Comparison of ENCODE assay signal across 9 mouse cellular contexts in the genomic region with DNA sequence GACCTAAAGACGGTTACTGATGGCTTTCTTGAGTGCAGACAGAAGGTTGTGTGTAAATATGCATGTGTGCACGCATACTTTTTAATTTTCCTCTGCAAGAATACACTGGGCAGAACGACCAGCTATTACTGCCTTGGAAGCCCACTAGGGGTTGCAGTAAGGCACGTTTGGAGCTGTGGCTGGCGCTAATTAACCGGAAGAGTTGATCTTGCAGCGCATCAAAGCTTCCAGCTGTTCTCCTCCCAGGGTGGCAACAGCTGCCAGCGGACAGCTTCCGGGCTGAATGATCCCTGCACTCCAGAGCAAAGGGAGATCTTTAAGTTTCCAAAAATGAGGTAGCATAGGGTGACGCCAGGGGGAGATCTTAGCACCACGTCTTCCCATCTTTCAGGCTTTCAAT. TPM values are rescaled to one million over a fixed set of nuclear protein-coding genes. Genes with fewer than 3 reads are reported as not detected.
A peak's percentile ranks its signal among the peaks of the same experiment; 100 is the strongest.
DNase-seq lines count a peak whose midpoint lies in the region.
"Had no signal": no experiment of that assay in that cellular context is flagged by ENCODE, and none has a peak within 500 bp of the region (broad histone marks: within the 10 kb centered on the region; RNA-seq: fewer than 3 reads in every experiment).

No protein-coding gene starts in this region.

- no peak overlapping the region for H3K27ac ChIP-seq in heart, embryonic 10.5 days
- H3K27ac ChIP-seq: liver, embryonic 14.5 days had no signal

- H3K27me3 ChIP-seq in heart, embryonic 10.5 days (ENCODE audit: insufficient read depth, poor library complexity, severe bottlenecking), result peaks cover 23% of the 10 kb centered on the region

- H3K9me3 ChIP-seq in heart, embryonic 10.5 days, result no peaks in the 10 kb centered on the region

- DNase-seq in heart, embryonic 10.5 days (ENCODE audit: low spot score), result no peak
- no peak for DNase-seq in heart, postnatal 4 days
- peak; percentile 41 to 48 for DNase-seq in right cerebral cortex, postnatal 10 days (ENCODE audit: low spot score in 2 of 2)
- DNase-seq in right cerebral cortex, postnatal 36 days (ENCODE audit: low spot score in 2 of 2), result no peak
- peak; percentile 3 to 13 for DNase-seq in layer of hippocampus, postnatal 25 days (ENCODE audit: extremely low spot score in 1 of 2, low spot score in 1 of 2)
- peak; percentile 13 for DNase-seq in right cerebral cortex, postnatal 4 days
- DNase-seq in lung, adult 18-20 months, result no peak
- no peak for DNase-seq in kidney, postnatal 10 days

- peak overlapping the region; percentile 52 for H3K4me3 ChIP-seq in heart, embryonic 10.5 days

- H3K4me1 ChIP-seq in heart, embryonic 10.5 days, result no peaks in the 10 kb centered on the region

- WGBS in heart, embryonic 10.5 days, result 8% methylated on average over 11 of the region's 11 CpGs

- no peaks in the 10 kb centered on the region for H3K36me3 ChIP-seq in heart, embryonic 10.5 days

RNA-seq across cellular contexts. Expression of gene Tenm1, which starts 1.7 kb away (rescaled TPM):
- polyA plus RNA-seq in heart, embryonic 10.5 days (2016; fragmentation: Nextera tagmentation; extraction: Ambion mirVana), result 0.05 and 0.09 TPM in 2 replicates
- total RNA-seq in heart, postnatal 4 days (2021), result not detected
- 10 to 100 TPM; 38.5 to 47.0 TPM for total RNA-seq in layer of hippocampus, postnatal 25 days (2021)

Comparison
In these comparisons a context has a peak if more than half of its experiments do, and no peak if none do; other contexts are left out.
1. DNase-seq: peak in right cerebral cortex, postnatal 10 days (2 of 2), layer of hippocampus, postnatal 25 days (2 of 2) and right cerebral cortex, postnatal 4 days (single experiment); none in heart, embryonic 10.5 days (single experiment), heart, postnatal 4 days (single experiment), right cerebral cortex, postnatal 36 days (0 of 2), lung, adult 18-20 months (0 of 2) and kidney, postnatal 10 days (single experiment).
2. RNA of gene Tenm1, which starts 1.7 kb away (total RNA-seq): 38.5 to 47.0 TPM in layer of hippocampus, postnatal 25 days; not detected in heart, postnatal 4 days; every median in the first group is over 10 times any median in the second.